Mouse (Mus musculus): ENCODE measurements around the gene Rad54l. TPM values are rescaled to one million over a fixed set of nuclear protein-coding genes. Genes with fewer than 3 reads are reported as not detected.
A peak's percentile ranks its signal among the peaks of the same experiment; 100 is the strongest.

Rad54l gene
- total RNA-seq, 1 experiment from 2014 or later = 17.9 TPM

DNA sequence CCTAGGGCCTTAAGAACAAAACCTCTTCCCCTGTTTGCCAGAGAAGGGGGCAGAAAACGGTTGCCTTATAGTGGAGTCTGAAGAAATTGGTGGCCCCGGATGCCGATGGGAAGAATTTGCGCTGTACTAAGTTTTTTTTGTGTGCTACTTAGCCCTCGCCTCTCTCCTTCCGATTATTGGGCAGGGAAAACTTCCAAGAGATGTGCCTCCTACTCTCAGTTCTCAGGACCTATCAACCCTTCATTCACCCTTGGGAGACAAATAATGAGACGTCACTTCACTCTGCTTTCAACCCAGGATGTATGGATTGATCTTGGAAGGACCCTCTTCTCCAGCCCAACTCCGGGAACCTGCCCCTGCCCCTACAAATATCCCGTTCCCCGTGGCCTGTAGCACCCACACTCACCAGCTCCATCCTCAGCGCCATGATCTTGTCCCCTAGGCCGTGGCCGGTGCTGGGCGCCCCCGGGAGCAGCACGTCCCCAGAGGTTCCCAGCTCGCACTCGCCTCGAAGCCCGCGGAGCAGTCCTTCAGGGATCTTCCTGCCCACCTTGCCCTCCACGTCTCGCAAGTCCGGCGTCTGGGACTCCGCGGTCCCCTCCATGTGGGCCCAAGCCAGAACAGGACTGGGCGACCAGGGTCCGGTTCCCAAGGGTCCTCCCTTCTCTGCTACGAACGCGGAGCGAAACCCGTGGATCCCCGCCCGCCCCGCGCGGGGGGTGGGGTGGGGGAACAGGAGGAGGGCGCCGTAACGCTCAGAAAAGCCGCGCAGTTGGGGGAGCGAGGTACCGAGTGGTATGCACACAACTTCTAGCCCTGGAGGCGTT lies 20.6 kb upstream of the Rad54l start:
- peak; percentile 52 to 54; a peak in 3 of 4 replicates for ATAC-seq (replicated peaks in 1 of 2; ENCODE audit: insufficient read depth in 1 of 2, low FRiP score in 2 of 2, low TSS enrichment in 1 of 2, low read depth in 1 of 2, poor library complexity in 2 of 2, severe bottlenecking in 2 of 2)

DNA sequence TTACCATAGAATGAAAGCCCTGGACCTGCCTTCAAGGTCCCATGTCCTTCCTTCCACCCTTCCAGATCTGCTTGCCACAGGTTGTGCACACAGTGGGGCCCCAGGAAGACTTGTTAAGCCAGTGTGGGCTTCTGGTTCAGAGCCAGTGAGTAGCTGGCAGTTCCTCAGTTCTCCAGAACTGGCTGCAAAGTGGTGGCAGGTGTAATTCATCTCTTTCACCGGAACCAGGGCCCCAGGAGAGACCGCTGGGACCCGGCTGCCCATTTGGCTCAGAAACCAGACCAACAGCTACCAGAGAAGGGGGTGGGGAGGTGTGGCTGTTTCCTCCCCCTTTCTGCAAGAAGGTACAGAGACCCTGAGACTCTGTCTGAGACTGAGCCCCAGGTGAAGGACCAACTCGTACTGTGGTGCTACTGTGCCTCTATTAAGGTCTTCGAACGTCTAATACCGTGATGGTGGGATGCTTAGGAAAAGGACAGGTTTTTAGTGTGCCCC lies 19.9 kb upstream of the Rad54l start:
- peak; percentile 48 to 59 for ATAC-seq (replicated peaks in 1 of 2; ENCODE audit: insufficient read depth in 1 of 2, low FRiP score in 2 of 2, low TSS enrichment in 1 of 2, low read depth in 1 of 2, poor library complexity in 2 of 2, severe bottlenecking in 2 of 2)

DNA sequence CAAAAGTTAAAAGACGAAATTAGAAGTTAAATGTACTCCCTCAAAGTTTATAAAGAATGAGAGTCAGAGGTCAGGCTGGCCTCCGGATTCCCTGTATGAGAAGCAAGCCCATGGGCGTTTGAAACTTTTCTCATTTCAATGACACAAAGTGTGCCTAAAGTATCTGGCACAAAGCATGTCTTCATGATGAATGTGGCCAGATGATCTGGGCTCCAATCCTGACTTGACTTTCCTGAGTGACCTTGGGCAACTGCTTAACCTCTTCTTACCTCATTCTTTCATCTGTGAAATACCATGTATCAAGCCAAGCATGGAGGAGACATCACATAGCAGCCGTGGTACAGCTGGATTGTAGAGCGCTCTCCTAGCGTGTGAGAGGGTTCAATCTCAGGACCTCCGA lies 18.8 kb upstream of the Rad54l start:
- no peak for ATAC-seq (replicated peaks in 1 of 2; ENCODE audit: insufficient read depth in 1 of 2, low FRiP score in 2 of 2, low TSS enrichment in 1 of 2, low read depth in 1 of 2, poor library complexity in 2 of 2, severe bottlenecking in 2 of 2)

DNA sequence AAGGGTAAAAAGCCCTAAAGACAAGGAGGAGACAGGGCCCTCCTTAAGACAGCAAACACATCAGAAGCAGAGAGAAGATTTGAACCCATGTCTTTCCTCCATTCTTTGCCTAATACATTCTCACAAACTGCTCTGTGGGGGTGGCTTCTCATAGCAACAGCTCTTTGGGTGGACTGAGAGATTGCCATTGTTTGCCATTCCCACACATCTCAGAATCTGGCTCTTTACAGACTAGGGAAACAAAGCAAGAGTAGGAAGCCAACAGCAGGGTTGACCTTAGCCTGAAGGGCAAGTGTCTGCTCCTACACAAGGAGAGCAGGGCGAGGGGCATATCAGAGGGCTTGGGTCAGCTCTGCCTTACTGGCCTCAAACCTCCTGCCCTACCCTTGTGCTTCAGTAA lies 18.2 kb upstream of the Rad54l start:
- ATAC-seq (replicated peaks in 1 of 2; ENCODE audit: insufficient read depth in 1 of 2, low FRiP score in 2 of 2, low TSS enrichment in 1 of 2, low read depth in 1 of 2, poor library complexity in 2 of 2, severe bottlenecking in 2 of 2) = no peak

DNA sequence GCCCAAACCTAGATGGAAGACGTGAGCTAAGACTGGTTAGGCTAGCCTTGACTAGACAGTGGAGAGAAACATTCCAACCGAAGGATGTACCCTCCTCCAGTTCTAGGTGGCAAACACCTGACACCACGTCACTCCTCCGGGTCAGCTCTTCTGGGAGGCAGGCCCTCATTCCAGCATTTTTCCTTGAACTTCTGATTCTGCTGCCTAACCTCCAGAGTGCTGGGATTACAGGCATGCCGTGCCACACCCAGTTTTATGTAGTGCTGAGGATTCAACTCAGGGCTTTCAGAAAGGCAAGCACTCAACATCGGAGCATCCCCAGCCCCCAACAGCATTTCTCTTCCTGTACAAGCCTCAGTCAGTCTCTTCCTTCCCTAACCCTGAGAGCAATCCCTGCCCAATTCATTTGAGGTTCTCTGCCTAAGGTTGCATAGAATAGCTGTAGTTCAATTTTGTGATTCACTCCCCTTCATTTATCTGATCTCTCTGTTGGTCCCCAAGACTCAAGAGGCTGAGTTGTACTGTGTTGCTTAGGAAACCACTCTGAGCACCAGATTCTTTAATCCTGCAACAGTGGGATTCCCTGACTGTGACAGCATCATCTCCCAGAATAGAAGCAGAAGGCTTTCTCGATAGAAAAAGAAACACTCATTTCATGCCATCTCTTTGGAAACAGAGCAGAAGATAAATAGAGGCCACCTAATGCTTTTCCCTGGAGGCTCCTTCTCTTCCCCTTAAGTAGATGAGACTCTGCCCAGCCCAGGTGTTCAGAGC lies 17.5 kb upstream of the Rad54l start:
- no peak for ATAC-seq (replicated peaks in 1 of 2; ENCODE audit: insufficient read depth in 1 of 2, low FRiP score in 2 of 2, low TSS enrichment in 1 of 2, low read depth in 1 of 2, poor library complexity in 2 of 2, severe bottlenecking in 2 of 2)

DNA sequence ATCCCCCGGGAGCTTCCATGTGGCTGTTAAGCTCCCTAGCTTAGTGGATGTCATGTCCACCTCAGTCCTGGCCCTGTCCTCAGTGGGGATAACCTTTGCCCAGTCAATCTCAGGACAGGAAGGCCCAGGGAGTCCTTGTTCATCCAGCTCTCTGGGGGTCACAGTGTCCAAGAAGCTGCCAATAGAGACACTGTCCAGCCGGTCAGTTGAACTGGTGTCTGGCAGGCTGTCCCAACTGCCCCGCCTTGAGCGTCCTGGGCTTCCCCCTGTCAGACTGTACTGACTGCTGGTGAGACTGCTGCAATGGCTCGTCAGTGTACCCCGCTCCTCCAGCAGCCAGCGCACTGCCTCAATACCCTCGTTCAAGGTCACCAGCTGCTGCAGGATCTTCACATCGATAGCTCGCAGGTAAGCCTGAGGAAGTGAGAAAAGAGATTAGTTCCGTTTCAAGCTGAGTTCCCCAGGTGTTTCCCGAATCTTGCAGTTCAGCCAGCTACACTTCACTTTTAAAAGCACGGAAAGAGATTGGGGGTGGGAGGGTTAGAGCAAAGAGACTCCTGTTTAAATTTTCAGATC lies 14.0 kb upstream of the Rad54l start:
- no peak for ATAC-seq (replicated peaks in 1 of 2; ENCODE audit: insufficient read depth in 1 of 2, low FRiP score in 2 of 2, low TSS enrichment in 1 of 2, low read depth in 1 of 2, poor library complexity in 2 of 2, severe bottlenecking in 2 of 2)

DNA sequence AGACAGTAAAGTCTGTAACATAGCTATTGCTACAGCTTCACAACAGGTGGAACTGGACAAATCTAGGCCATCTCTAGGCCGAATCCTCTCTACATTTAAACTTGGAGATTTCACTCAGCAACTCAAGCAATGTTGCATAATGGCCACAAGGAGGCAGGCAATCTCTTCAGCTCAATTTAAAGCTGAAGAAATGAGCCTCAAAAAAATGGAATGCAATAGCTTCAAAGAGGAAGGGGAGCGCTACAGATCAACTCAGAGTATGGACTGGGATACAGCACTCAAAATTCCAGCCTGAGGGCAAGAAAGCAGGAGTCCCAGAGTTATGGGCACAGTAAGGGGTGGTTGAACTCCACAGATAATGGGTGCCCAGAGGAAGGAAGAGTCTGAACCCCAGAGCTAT lies 11.5 kb upstream of the Rad54l start:
- ATAC-seq (replicated peaks in 1 of 2; ENCODE audit: insufficient read depth in 1 of 2, low FRiP score in 2 of 2, low TSS enrichment in 1 of 2, low read depth in 1 of 2, poor library complexity in 2 of 2, severe bottlenecking in 2 of 2) = peak; percentile 78 to 79

DNA sequence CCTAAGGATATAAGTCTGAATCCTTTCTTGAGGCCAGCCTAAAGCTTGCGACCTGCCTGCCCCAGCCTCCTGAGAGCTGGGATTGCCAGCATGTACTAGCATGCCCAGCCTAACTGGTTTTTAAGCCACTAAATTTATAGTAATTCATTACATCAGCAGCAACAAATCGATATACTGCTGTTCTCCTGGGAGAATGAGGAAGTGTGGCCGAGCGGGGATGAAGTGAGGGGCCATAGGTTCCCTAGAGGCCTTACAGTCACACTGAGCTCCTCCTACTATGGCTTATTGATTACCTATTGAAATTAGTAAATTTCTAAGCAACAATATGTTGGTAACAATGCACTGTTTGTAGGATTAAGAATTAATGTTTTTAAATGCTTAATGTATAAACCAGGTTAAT lies 9.6 kb upstream of the Rad54l start:
- no peak for ATAC-seq (replicated peaks in 1 of 2; ENCODE audit: insufficient read depth in 1 of 2, low FRiP score in 2 of 2, low TSS enrichment in 1 of 2, low read depth in 1 of 2, poor library complexity in 2 of 2, severe bottlenecking in 2 of 2)

DNA sequence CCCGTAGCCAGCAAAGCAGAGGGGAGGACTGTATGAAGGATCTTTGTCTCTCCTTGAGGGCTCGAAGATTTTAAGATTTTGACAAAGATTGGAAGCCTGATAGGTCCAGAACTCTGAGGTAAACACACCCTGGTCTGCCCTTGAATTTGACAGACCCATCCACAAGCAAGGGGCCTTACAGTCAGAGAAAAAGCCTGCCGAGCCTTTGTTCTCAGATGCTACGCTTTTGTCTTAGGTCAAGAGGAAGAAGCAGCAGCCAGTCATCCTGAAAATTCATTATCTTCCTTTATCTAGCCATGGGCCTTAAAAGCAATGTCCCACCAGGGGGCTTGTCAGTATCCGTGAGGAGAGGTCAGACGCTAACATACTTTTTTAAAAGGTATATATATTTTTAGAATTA lies 4.5 kb upstream of the Rad54l start:
- ATAC-seq (replicated peaks in 1 of 2; ENCODE audit: insufficient read depth in 1 of 2, low FRiP score in 2 of 2, low TSS enrichment in 1 of 2, low read depth in 1 of 2, poor library complexity in 2 of 2, severe bottlenecking in 2 of 2) = no peak

DNA sequence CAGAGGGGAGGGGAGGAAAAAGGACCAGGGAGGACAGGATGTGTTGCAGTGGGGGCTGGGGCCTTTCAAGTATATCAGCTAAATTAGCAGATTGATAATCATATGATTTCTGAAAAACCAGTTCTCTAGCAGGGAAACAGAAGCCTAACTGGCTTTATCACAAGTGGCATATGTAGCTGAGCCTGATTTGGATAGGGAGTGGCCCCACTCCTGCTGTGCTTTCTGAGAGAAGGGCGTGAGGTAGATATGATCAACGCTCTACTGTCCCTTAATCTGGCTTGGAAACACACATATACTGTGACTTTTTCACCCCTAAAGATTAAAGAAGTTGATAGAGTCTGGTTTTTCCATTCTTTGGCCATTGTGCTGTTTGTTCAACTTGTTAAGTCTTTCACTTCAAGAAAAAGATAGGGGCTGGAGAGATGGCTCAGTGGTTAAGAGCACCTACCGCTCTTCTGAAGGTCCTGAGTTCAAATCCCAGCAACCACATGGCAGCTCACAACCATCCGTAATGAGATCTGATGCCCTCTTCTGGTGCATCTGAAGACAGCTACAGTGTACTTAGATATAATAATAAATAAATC lies 2.4 kb upstream of the Rad54l start:
- no peak for ATAC-seq (replicated peaks in 1 of 2; ENCODE audit: insufficient read depth in 1 of 2, low FRiP score in 2 of 2, low TSS enrichment in 1 of 2, low read depth in 1 of 2, poor library complexity in 2 of 2, severe bottlenecking in 2 of 2)

DNA sequence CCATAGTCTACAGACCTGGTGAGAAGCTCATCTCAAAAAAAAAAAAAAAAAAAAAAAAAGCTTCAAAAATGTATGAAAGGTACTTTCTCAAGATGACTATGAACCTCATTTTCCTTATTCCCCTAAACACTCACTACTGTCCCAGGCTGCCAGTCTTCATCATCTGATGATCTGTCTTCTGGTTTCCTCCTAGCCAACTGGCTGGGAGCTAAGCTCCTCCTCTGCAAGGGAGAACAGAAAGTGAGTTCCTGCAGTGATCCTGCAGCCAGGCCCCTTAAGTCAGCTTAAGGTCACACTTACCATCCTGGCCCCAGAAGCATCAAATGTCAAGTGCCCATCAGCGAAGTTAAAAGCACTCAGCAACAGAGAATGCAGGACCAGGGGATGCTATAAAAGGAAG lies 728 bp downstream of the Rad54l start:
- ATAC-seq (replicated peaks in 1 of 2; ENCODE audit: insufficient read depth in 1 of 2, low FRiP score in 2 of 2, low TSS enrichment in 1 of 2, low read depth in 1 of 2, poor library complexity in 2 of 2, severe bottlenecking in 2 of 2) = peak in 1 of 2 experiments; percentile 17; a peak in 1 of 4 replicates

DNA sequence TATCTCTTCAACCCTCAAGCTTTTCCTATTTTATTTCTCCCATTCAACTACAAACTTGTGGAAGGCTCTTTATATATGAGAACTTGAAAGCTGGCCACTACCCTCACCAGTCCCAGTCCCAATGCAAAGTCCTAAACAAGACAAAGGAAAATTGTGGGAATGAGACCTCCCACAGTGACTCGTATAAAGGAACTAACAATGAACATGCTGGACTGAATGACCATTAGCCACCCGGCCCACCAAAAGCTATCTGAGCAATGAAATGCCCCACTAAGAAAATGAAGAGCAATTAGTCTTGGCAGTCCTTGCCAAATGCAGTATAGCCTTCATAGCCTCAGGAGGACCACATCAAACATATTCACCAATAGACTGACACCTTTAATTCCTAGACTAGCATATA lies 12.0 kb downstream of the Rad54l start:
- ATAC-seq (replicated peaks in 1 of 2; ENCODE audit: insufficient read depth in 1 of 2, low FRiP score in 2 of 2, low TSS enrichment in 1 of 2, low read depth in 1 of 2, poor library complexity in 2 of 2, severe bottlenecking in 2 of 2) = no peak

DNA sequence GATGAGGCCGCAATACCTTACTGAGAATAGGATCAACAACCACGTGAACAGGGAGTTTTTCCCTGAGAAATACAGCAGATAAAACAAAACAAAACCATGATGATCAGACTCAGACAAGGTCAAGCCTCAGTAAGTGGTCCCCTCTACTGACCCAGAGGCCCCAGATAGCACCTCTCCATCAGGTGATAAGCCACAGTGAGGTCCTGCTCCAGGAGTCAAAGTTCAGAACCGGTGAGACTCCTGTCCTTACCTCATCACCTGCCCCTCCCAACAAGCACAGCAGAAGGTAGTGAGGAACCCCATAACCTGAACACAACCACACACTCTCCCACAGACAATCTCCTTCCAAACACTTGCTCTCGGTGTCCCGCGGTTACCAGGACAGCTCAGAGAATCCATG lies 12.8 kb downstream of the Rad54l start:
- no peak for ATAC-seq (replicated peaks in 1 of 2; ENCODE audit: insufficient read depth in 1 of 2, low FRiP score in 2 of 2, low TSS enrichment in 1 of 2, low read depth in 1 of 2, poor library complexity in 2 of 2, severe bottlenecking in 2 of 2)

DNA sequence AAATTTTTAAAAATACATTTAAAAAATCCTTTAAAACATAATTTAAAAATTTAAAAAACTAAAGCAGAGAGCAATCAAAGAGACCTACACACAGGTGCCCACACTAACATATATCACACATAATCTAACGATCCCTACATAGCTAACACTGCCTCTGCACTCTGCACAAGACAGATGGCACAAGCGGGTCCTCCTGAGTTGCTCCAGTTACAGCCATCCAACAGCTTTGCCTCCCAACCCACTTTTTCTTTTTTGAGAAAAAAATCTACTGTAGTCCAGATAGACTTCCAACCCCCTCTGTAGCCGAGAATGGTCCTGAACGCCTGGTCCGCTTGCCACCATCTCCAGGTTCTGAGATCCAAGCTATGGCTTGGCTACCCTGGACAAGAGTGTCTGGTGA lies 18.2 kb downstream of the Rad54l start:
- ATAC-seq (replicated peaks in 1 of 2; ENCODE audit: insufficient read depth in 1 of 2, low FRiP score in 2 of 2, low TSS enrichment in 1 of 2, low read depth in 1 of 2, poor library complexity in 2 of 2, severe bottlenecking in 2 of 2) = no peak

DNA sequence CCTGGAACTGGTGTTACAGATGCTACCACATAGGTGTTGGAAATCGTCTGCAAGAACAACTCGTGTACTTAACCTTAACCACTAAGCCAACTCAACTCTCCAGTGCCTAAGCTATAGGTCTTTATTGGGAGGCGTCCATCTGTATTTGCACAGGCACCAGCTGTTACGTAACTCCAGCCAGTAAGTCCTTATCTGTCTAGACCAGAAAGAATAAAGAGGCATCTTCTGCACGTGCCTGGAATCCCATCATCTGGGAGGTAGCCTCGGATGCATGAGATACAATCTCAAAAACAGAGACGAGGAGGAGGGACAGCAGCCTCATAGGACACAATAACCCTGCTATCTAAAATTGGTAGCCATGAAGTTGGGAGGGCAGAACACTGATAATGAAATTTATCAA lies 22.5 kb downstream of the Rad54l start:
- ATAC-seq (replicated peaks in 1 of 2; ENCODE audit: insufficient read depth in 1 of 2, low FRiP score in 2 of 2, low TSS enrichment in 1 of 2, low read depth in 1 of 2, poor library complexity in 2 of 2, severe bottlenecking in 2 of 2) = no peak

DNA sequence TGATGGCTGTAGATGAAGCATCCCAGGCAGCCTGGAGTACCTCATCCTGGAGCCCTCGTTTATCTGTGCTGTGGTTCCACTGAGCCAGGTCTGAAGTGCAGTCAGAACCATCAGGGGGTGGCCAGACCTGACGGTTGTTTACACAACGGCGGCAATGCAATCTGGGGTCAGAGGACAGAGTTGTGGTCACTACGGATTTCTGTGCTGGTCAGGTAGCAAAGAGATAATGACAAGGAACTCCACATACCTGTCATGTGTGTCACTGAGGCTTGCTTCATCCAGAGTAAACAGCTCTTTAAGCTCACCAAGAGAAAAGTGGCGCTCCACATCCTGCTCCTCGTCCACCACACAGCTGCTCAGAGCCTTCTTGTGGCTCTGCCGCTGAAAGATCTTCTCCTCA lies 26.3 kb downstream of the Rad54l start:
- ATAC-seq (replicated peaks in 1 of 2; ENCODE audit: insufficient read depth in 1 of 2, low FRiP score in 2 of 2, low TSS enrichment in 1 of 2, low read depth in 1 of 2, poor library complexity in 2 of 2, severe bottlenecking in 2 of 2) = no peak

DNA sequence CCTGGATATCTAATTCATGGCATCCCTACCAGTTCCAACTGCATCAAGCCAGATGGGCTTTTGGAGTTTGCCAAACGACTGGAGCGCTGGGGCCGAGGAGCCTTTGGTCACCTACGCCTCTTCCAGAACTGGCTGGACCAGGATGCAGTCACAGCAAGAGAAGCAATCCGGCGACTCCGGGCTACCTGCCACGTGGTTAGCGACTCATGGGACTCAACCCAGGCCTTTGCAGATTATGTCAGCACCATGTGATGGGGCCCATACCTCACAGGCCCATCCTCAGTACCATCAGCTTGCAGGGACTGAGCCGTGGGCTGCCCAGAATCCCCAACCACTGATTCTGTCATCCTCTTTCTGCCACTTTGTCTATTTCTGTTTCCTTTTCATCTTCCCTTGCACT lies 27.2 kb downstream of the Rad54l start:
- ATAC-seq (replicated peaks in 1 of 2; ENCODE audit: insufficient read depth in 1 of 2, low FRiP score in 2 of 2, low TSS enrichment in 1 of 2, low read depth in 1 of 2, poor library complexity in 2 of 2, severe bottlenecking in 2 of 2) = no peak
